Comparison of ENCODE assay signal across 20 mouse cellular contexts in genomic region chr13:117079316-117079715, GRCm38 (mm10). TPM values are rescaled to one million over a fixed set of nuclear protein-coding genes. Genes with fewer than 3 reads are reported as not detected.
A peak's percentile ranks its signal among the peaks of the same experiment; 100 is the strongest.
DNase-seq lines count a peak whose midpoint lies in the region; ATAC-seq lines count a peak whose summit lies in the region.
"Had no signal": no experiment of that assay in that cellular context is flagged by ENCODE, and none has a peak within 500 bp of the region (broad histone marks: within the 10 kb centered on the region; RNA-seq: fewer than 3 reads in every experiment).

No protein-coding gene starts in this region.

- peak; percentile 74 for DNase-seq in 416B (ENCODE audit: low read depth)
- DNase-seq in Muller cell, postnatal 12 days (ENCODE audit: inconsistent ontology term) = peak; percentile 73
- DNase-seq in kidney, postnatal 4 days = no peak
- no peak for DNase-seq in testis, postnatal 10 days (ENCODE audit: low spot score)
- DNase-seq: adrenal gland, postnatal 10 days; adrenal gland, postnatal 36 days; B cell, adult 2 months; cerebellum, adult 11-12 months; cerebellum, adult 8-10 months; gastrocnemius, postnatal 10 days; gastrocnemius, postnatal 36 days; kidney, adult 11 months had no signal

- ATAC-seq in granulocyte monocyte progenitor cell, adult 5-6 weeks (replicated peaks; ENCODE audit: poor library complexity, severe bottlenecking) = peak; percentile 44
- ATAC-seq in frontal cortex, adult (ENCODE audit: low TSS enrichment) = no peak
- ATAC-seq: forebrain, embryonic 13.5 days; forebrain, embryonic 16.5 days; hindbrain, embryonic 16.5 days; intestine, embryonic 15.5 days; Patski had no signal

RNA-seq across cellular contexts. Expression of gene Parp8, which starts 54.0 kb away (rescaled TPM):
- total RNA-seq in granulocyte monocyte progenitor cell, adult 5-6 weeks (2014; fragmentation: Nextera tagmentation) = 158 and 198 TPM in 2 replicates
- total RNA-seq in granulocyte monocyte progenitor cell, adult 5-6 weeks (2017) = 114 and 119 TPM in 2 replicates
- total RNA-seq: CH12.LX had no signal

Comparison
In these comparisons a context has a peak if more than half of its experiments do, and no peak if none do; other contexts are left out.
1. DNase-seq: peak in 416B (single experiment) and Muller cell, postnatal 12 days (single experiment); none in kidney, postnatal 4 days (0 of 2) and testis, postnatal 10 days (single experiment).